Mouse (Mus musculus): ENCODE measurements around the gene Pkn1. TPM values are rescaled to one million over a fixed set of nuclear protein-coding genes. Genes with fewer than 3 reads are reported as not detected.

Gene Pkn1
- polyA plus RNA-seq, 1 experiment from 2014 or later, result 36.1 TPM

GRCm38 (mm10) chr8:83638856-83639255 lies 60.1 kb downstream of the Pkn1 start:
- H3K27me3 ChIP-seq (ENCODE audit: control insufficient read depth, insufficient read depth, low read length), result no peaks in the 10 kb centered on the region
- ATAC-seq (ENCODE audit: low FRiP score, low TSS enrichment), result no peak
- no peak overlapping the region for H3K27ac ChIP-seq (ENCODE audit: low read depth, low read length)
- H3K9me3 ChIP-seq (ENCODE audit: control insufficient read depth, low read length), result peaks cover 5% of the 10 kb centered on the region
- no peaks in the 10 kb centered on the region for H3K36me3 ChIP-seq (ENCODE audit: control insufficient read depth, insufficient read depth, low read length)
- no peak overlapping the region for H3K9ac ChIP-seq (ENCODE audit: low read depth, low read length)
- 79% methylated on average over 4 of the region's 4 CpGs for WGBS
- H3K4me2 ChIP-seq (replicated peaks; ENCODE audit: low read depth, low read length), result no peak overlapping the region
- H3K4me1 ChIP-seq (ENCODE audit: control insufficient read depth, insufficient read depth, low read length), result no peaks in the 10 kb centered on the region
- no peak overlapping the region for H3K4me3 ChIP-seq (ENCODE audit: low read length)

DNA sequence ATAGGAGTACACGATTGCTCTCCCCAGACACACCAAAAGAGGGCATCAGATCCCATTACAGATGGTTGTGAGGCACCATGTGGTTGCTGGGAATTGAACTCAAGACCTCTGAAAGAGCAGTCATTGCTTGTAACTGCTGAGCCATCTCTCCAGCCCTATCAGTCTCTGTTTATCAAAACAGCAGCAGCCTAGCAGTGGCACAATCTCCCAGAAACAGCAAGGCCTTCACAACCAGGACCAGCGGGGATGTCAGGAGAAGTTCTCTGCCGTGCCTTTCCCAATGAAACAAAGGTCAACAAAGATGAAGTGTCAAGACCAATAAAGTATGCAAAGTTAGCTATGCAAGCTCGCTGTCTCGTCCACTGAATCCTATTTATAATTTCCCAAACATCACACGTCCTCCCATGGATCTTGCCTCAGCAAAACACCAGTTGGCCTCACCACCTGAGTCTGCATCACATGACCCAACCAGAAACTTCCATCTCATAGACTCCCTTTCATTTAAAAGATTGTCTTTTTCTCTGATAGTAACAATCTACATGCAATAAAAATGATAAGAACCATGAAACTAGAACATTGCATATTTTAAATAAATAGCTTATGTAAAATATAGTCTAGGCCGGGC lies 66.8 kb downstream of the Pkn1 start:
- Histone ChIP-seq H3K9me3 (ENCODE audit: control insufficient read depth, low read length) (peaks cover 5% of the 10 kb centered on the region), H3K27ac (ENCODE audit: low read depth, low read length) (no peak overlapping the region), H3K36me3 (ENCODE audit: control insufficient read depth, insufficient read depth, low read length) (no peaks in the 10 kb centered on the region), H3K4me3 (ENCODE audit: low read length) (no peak overlapping the region), H3K9ac (ENCODE audit: low read depth, low read length) (no peak overlapping the region), H3K4me1 (ENCODE audit: control insufficient read depth, insufficient read depth, low read length) (no peaks in the 10 kb centered on the region), H3K27me3 (ENCODE audit: control insufficient read depth, insufficient read depth, low read length) (no peaks in the 10 kb centered on the region), H3K4me2 (replicated peaks; ENCODE audit: low read depth, low read length) (no peak overlapping the region)
- ATAC-seq (ENCODE audit: low FRiP score, low TSS enrichment), result no peak
- WGBS, result 81% methylated on average over 7 of the region's 7 CpGs

- no peaks in the 10 kb centered on the region for H3K4me1 ChIP-seq (ENCODE audit: control insufficient read depth, insufficient read depth, low read length)
- no peak for ATAC-seq (ENCODE audit: low FRiP score, low TSS enrichment)
- no peak overlapping the region for H3K9ac ChIP-seq (ENCODE audit: low read depth, low read length)
- H3K36me3 ChIP-seq (ENCODE audit: control insufficient read depth, insufficient read depth, low read length), result no peaks in the 10 kb centered on the region
- no peaks in the 10 kb centered on the region for H3K9me3 ChIP-seq (ENCODE audit: control insufficient read depth, low read length)
- H3K4me2 ChIP-seq (replicated peaks; ENCODE audit: low read depth, low read length), result no peak overlapping the region
- no peaks in the 10 kb centered on the region for H3K27me3 ChIP-seq (ENCODE audit: control insufficient read depth, insufficient read depth, low read length)
- 86% methylated on average over 6 of the region's 6 CpGs for WGBS
- H3K27ac ChIP-seq (ENCODE audit: low read depth, low read length), result no peak overlapping the region
- no peak overlapping the region for H3K4me3 ChIP-seq (ENCODE audit: low read length)
Observed at GRCm38 (mm10) chr8:83625676-83626299, 73.2 kb downstream of the Pkn1 start.

GRCm38 (mm10) chr8:83624739-83625138 lies 74.2 kb downstream of the Pkn1 start:
- H3K4me1 ChIP-seq (ENCODE audit: control insufficient read depth, insufficient read depth, low read length), result no peaks in the 10 kb centered on the region
- H3K9ac ChIP-seq (ENCODE audit: low read depth, low read length), result no peak overlapping the region
- 0 out of 2 replicates have a peak, but pooled peaks have one; percentile 14 for ATAC-seq (ENCODE audit: low FRiP score, low TSS enrichment)
- no peak overlapping the region for H3K4me3 ChIP-seq (ENCODE audit: low read length)
- H3K36me3 ChIP-seq (ENCODE audit: control insufficient read depth, insufficient read depth, low read length), result no peaks in the 10 kb centered on the region
- WGBS, result 38% methylated on average over 3 of the region's 3 CpGs
- H3K9me3 ChIP-seq (ENCODE audit: control insufficient read depth, low read length), result no peaks in the 10 kb centered on the region
- no peaks in the 10 kb centered on the region for H3K27me3 ChIP-seq (ENCODE audit: control insufficient read depth, insufficient read depth, low read length)
- no peak overlapping the region for H3K4me2 ChIP-seq (replicated peaks; ENCODE audit: low read depth, low read length)
- H3K27ac ChIP-seq (ENCODE audit: low read depth, low read length), result no peak overlapping the region

DNA sequence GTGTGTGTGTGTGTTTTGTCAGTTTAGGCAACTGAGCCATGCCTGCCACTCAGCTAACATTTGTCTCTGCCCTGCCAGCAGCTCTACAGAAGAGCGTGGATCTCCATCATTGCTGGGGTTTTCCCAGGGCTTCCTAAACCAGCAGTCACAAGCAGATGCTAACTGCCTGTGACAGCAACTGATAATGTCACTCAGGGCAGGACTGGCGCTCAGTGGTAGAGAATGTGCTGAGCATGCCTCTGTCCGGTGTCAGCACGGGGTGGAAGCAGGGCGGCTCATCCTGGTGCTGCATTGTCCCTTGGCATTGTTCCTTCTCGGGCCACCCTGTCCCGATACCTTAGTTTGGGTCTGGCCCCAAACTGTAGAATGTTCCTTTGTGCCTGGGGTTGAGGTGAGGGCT lies 75.4 kb downstream of the Pkn1 start:
- WGBS, result 91% methylated on average over 7 of the region's 7 CpGs

DNA sequence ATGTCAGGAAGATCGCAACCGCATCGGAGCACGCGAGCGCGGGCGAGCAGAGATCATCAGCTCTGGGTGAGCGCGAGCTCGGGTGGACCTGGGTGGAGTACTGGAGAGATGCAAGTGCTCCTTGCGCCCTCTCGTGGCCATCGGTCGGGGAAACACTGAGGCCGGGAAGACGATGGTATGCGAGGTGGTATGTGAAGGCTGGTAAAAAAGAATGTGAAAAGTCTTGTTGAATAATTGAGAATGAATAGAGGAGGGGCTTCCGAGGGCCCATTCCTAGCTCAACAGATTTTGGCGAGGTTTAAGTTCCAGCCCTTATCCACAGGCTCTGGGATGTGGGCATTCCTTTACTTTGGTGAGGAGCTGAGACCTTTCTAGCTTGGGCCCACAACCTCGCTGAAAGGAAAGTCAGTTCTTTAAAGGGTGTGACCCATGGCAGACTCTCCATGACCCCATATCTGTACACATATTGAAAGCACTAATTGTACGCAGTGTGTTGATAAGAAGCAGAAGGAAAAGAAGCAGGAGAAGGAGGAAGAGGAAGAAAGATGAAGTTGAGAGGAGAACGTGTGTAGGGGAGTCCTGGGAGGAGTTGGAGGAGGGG lies 76.5 kb downstream of the Pkn1 start:
- ATAC-seq (ENCODE audit: low FRiP score, low TSS enrichment), result peak; percentile 94
- Histone ChIP-seq H3K9ac (ENCODE audit: low read depth, low read length) (peak overlapping the region; percentile 51), H3K4me2 (replicated peaks; ENCODE audit: low read depth, low read length) (peak overlapping the region; percentile 75), H3K27me3 (ENCODE audit: control insufficient read depth, insufficient read depth, low read length) (no peaks in the 10 kb centered on the region), H3K36me3 (ENCODE audit: control insufficient read depth, insufficient read depth, low read length) (no peaks in the 10 kb centered on the region), H3K27ac (ENCODE audit: low read depth, low read length) (no peak overlapping the region), H3K9me3 (ENCODE audit: control insufficient read depth, low read length) (no peaks in the 10 kb centered on the region), H3K4me3 (ENCODE audit: low read length) (peak overlapping the region; percentile 35), H3K4me1 (ENCODE audit: control insufficient read depth, insufficient read depth, low read length) (no peaks in the 10 kb centered on the region)
- 12% methylated on average over 23 of the region's 23 CpGs for WGBS

More for the DNA sequence above, 75.4 kb downstream of the Pkn1 start:
- Histone ChIP-seq H3K9me3 (ENCODE audit: control insufficient read depth, low read length) (no peaks in the 10 kb centered on the region), H3K27me3 (ENCODE audit: control insufficient read depth, insufficient read depth, low read length) (no peaks in the 10 kb centered on the region), H3K27ac (ENCODE audit: low read depth, low read length) (no peak overlapping the region), H3K36me3 (ENCODE audit: control insufficient read depth, insufficient read depth, low read length) (no peaks in the 10 kb centered on the region), H3K4me1 (ENCODE audit: control insufficient read depth, insufficient read depth, low read length) (no peaks in the 10 kb centered on the region), H3K9ac (ENCODE audit: low read depth, low read length) (no peak overlapping the region), H3K4me2 (replicated peaks; ENCODE audit: low read depth, low read length) (no peak overlapping the region), H3K4me3 (ENCODE audit: low read length) (no peak overlapping the region)
- no peak for ATAC-seq (ENCODE audit: low FRiP score, low TSS enrichment)

DNA sequence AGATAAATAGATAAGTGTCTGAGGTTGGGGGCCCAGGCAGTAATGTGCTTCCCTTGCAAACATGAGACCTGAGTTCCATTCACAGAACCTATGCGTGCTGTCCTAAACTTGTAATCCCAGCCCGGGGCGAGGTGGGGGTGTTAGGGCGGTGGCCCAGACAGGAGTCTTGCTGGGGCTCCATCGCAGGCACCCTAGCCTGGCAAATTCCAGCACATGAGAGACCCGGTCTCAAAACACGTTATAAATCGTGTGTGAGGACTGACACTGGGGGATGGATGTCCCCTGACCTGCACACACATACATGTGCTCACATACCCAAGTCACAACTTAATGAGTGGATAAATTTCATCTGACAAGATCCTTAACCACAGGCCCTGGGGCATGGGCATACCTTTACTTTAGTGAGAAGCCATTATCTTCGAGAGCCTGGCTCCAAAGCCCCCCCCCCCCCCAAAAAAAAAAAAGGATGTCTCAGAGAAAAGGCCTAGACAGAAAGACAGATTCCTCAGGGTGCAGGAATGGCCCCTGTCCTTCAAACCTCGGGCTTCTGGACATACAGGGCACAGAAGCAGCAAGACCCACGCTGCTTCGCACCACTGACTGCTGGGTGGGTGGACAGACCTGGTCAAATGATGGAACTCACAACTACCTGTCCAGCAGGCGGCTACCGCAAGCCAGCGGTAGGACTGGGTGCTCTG lies 77.1 kb downstream of the Pkn1 start:
- ATAC-seq (ENCODE audit: low FRiP score, low TSS enrichment), result peak; percentile 33; the same call in 1 of the 2 replicates
- no peaks in the 10 kb centered on the region for H3K4me1 ChIP-seq (ENCODE audit: control insufficient read depth, insufficient read depth, low read length)
- 57% methylated on average over 15 of the region's 15 CpGs for WGBS
- H3K36me3 ChIP-seq (ENCODE audit: control insufficient read depth, insufficient read depth, low read length), result no peaks in the 10 kb centered on the region
- peak overlapping the region; percentile 51 for H3K9ac ChIP-seq (ENCODE audit: low read depth, low read length)
- H3K27ac ChIP-seq (ENCODE audit: low read depth, low read length), result no peak overlapping the region
- H3K4me2 ChIP-seq (replicated peaks; ENCODE audit: low read depth, low read length), result peak overlapping the region; percentile 75
- H3K27me3 ChIP-seq (ENCODE audit: control insufficient read depth, insufficient read depth, low read length), result no peaks in the 10 kb centered on the region
- H3K9me3 ChIP-seq (ENCODE audit: control insufficient read depth, low read length), result no peaks in the 10 kb centered on the region
- H3K4me3 ChIP-seq (ENCODE audit: low read length), result peak overlapping the region; percentile 35

DNA sequence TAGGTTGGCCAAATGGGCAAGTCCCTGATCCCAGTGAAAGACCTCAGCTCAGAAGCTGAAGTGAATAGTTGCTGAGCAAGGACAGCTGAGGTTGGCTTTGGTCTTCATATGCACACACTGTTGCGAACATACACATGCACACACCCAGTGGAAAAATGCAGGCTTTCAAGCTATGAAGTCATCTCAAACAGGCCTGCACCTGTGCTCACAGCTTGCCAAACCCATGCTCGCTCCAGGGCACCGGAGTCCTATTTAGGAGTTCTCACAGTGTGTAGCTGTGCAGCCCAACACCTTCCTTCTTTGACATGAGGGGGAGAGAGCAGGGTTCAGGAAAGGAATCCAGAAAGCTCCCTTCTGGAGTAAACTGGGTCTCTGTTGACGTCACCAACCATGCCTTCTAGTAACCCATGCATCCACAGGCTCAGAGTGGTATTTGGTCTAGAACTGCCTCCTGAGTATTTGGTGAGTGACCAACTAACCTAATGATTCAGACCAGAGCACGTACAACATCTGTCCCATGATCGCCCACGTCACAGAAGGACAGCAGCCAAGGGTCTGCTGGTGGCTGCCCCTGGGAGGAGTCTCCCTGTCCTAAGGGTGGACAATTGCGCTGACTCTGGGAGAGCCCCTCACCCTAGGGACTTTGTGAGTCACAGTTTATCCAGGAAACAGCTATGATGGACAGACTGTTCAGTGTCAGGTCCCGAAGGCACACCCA lies 79.3 kb downstream of the Pkn1 start:
- no peaks in the 10 kb centered on the region for H3K27me3 ChIP-seq (ENCODE audit: control insufficient read depth, insufficient read depth, low read length)
- no peaks in the 10 kb centered on the region for H3K9me3 ChIP-seq (ENCODE audit: control insufficient read depth, low read length)
- H3K36me3 ChIP-seq (ENCODE audit: control insufficient read depth, insufficient read depth, low read length), result no peaks in the 10 kb centered on the region
- H3K4me1 ChIP-seq (ENCODE audit: control insufficient read depth, insufficient read depth, low read length), result no peaks in the 10 kb centered on the region
- 83% methylated on average over 9 of the region's 9 CpGs for WGBS
- H3K9ac ChIP-seq (ENCODE audit: low read depth, low read length), result no peak overlapping the region
- H3K4me2 ChIP-seq (replicated peaks; ENCODE audit: low read depth, low read length), result no peak overlapping the region
- no peak overlapping the region for H3K27ac ChIP-seq (ENCODE audit: low read depth, low read length)
- ATAC-seq (ENCODE audit: low FRiP score, low TSS enrichment), result no peak
- H3K4me3 ChIP-seq (ENCODE audit: low read length), result no peak overlapping the region

Data from kidney, embryonic 14.5 days (tissue).